Mouse (Mus musculus) liver, postnatal 0 days (tissue): ENCODE measurements around the gene Senp7. TPM values are rescaled to one million over a fixed set of nuclear protein-coding genes. Genes with fewer than 3 reads are reported as not detected.

ENCODE experiments used
- ATAC-seq: fragments of 200-750 bp; cut with Nextera tagmentation; 2 replicates; pipeline ENCODE4 v1.8.0; 2017; ENCODE audit warnings: mild to moderate bottlenecking, moderate library complexity
- DNase-seq: peaks from one replicate; pipeline ENCODE4 v3.0.0-alpha.2; 2016
- H3K27ac ChIP-seq: fragments of 300-500 bp; sonication (generic); 2 replicates; pipeline ENCODE4 v1.5.1; 2014; ENCODE audit warnings: antibody characterized with exemption, moderate library complexity, mild to moderate bottlenecking, low read depth
- H3K27me3 ChIP-seq: fragments of 300-500 bp; sonication (generic); 2 replicates; pipeline ENCODE4 v1.6.1; 2014; ENCODE audit warnings: low read length, control low read depth, mixed read lengths; ENCODE audit not compliant: insufficient read depth
- H3K36me3 ChIP-seq: fragments of 300-500 bp; sonication (generic); replicated peaks from 2 replicates; pipeline ENCODE4 v1.6.1; 2014; ENCODE audit warnings: mild to moderate bottlenecking, control low read depth, low read length, moderate library complexity, mixed read lengths; ENCODE audit not compliant: insufficient read depth
- H3K4me1 ChIP-seq: fragments of 300-500 bp; sonication (generic); 2 replicates; pipeline ENCODE4 v1.6.1; 2014; ENCODE audit warnings: antibody characterized with exemption, mild to moderate bottlenecking, control low read depth; ENCODE audit not compliant: insufficient read depth
- H3K4me2 ChIP-seq: fragments of 300-500 bp; sonication (generic); 2 replicates; pipeline ENCODE4 v1.6.1; 2014; ENCODE audit warnings: low read depth, mild to moderate bottlenecking, low read length, moderate library complexity, mixed read lengths
- H3K4me3 ChIP-seq: fragments of 300-500 bp; sonication (generic); 2 replicates; pipeline ENCODE4 v1.5.1; 2014; ENCODE audit warnings: low read depth, low read length
- H3K9ac ChIP-seq: fragments of 300-500 bp; sonication (generic); replicated peaks from 2 replicates; pipeline ENCODE4 v1.6.1; 2014; ENCODE audit warnings: mild to moderate bottlenecking, moderate library complexity
- H3K9me3 ChIP-seq: fragments of 300-500 bp; sonication (generic); 2 replicates; pipeline ENCODE4 v1.6.1; 2016; ENCODE audit warnings: mild to moderate bottlenecking, control low read depth, low read length, mixed read lengths
- CTCF ChIP-seq: sonication (generic); IDR thresholded peaks from 2 replicates; pipeline ENCODE4 v1.5.1; 2016; ENCODE audit warnings: antibody characterized with exemption, low read depth
- EP300 ChIP-seq: IDR thresholded peaks from 2 replicates; pipeline ENCODE4 v1.6.1; 2016; ENCODE audit warnings: antibody characterized with exemption, low read depth, mild to moderate bottlenecking
- WGBS: fragments of 180-500 bp; shearing (Covaris S2); extraction: QIAGEN DNeasy Blood & Tissue Kit; methylation state at CpG from one replicate; pipeline ENCODE4 v1.1.7; 2014; ENCODE audit not compliant: insufficient replicate concordance; 5-methylcytosine and 5-hydroxymethylcytosine counted together
- polyA plus RNA-seq: library from polyadenylated mRNA; unstranded; fragments of >200 nt; fragmentation: Nextera tagmentation; extraction: Ambion mirVana; gene quantifications from 2 replicates; pipeline ENCODE4 v1.2.1, GENCODE M21; 2015

The Senp7 gene
- polyA plus RNA-seq, 1 experiment from 2014 or later = 10.6 TPM

DNA sequence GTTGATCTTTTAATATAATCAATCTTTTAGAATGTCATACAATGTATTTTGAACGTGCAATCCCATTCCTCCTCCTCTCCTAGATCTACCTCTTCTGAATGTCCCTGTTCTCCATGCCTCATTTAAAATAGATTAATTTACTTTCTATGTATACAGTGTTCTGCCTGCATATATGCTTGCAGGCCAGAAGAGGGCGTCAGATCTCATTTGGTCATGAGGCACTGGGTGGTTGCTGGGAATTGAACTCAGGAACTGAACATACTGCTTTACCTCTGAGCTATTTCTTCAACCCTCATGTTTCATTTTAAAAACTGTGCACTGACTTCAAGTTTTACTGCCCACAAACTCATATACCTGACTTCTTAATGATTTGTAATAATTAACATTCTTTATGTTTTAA is 99.5 kb downstream of the Senp7 start:
- H3K27ac ChIP-seq = no peak overlapping the region
- no peak overlapping the region for H3K4me3 ChIP-seq
- H3K27me3 ChIP-seq = no peaks in the 10 kb centered on the region
- TF ChIP-seq CTCF = peak; percentile 36
- TF ChIP-seq EP300 = no peak
- H3K9me3 ChIP-seq = no peaks in the 10 kb centered on the region
- H3K4me2 ChIP-seq = no peak overlapping the region
- H3K9ac ChIP-seq = no peak overlapping the region
- 50% methylated on average over 2 of the region's 2 CpGs for WGBS
- no peaks in the 10 kb centered on the region for H3K36me3 ChIP-seq
- no peak for ATAC-seq
- no peaks in the 10 kb centered on the region for H3K4me1 ChIP-seq
- no peak for DNase-seq

GRCm38 (mm10) chr16:56163466-56163865 is 115.3 kb downstream of the Senp7 start:
- DNase-seq (no peak), ATAC-seq (no peak)
- WGBS = 89% methylated on average over 7 of the region's 7 CpGs
- no peak for TF ChIP-seq EP300
- no peak for TF ChIP-seq CTCF
- Histone ChIP-seq H3K4me3 (no peak overlapping the region), H3K4me2 (no peak overlapping the region), H3K36me3 (peaks cover 3% of the 10 kb centered on the region; the same call in 1 of the 2 replicates), H3K27ac (no peak overlapping the region), H3K27me3 (no peaks in the 10 kb centered on the region), H3K9ac (no peak overlapping the region), H3K9me3 (no peaks in the 10 kb centered on the region), H3K4me1 (no peaks in the 10 kb centered on the region)

DNA sequence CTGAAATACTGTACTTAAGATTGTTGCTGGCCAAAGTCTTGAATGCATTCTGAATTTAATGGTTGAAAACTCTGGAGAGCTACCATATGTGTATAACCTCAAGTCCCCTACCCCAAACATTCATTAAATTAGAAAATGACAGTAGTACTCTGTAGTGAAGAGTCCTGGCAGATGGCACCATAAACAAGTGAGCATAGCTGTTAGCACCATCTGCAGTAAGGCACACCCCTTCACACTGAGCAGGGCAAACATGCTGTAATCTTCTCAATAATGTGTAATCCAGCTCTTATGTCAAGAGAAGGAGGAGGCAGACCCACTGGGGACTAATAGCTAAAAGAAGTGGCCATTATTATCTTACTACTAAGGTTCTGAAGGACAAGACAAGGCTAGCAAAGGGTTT is 122.1 kb downstream of the Senp7 start:
- Histone ChIP-seq H3K9me3 (no peaks in the 10 kb centered on the region), H3K4me3 (no peak overlapping the region), H3K9ac (no peak overlapping the region), H3K36me3 (peaks cover 11% of the 10 kb centered on the region), H3K27ac (no peak overlapping the region), H3K4me2 (no peak overlapping the region), H3K4me1 (no peaks in the 10 kb centered on the region), H3K27me3 (no peaks in the 10 kb centered on the region)
- ATAC-seq = no peak
- TF ChIP-seq EP300 = no peak
- TF ChIP-seq CTCF = no peak
- DNase-seq = no peak

DNA sequence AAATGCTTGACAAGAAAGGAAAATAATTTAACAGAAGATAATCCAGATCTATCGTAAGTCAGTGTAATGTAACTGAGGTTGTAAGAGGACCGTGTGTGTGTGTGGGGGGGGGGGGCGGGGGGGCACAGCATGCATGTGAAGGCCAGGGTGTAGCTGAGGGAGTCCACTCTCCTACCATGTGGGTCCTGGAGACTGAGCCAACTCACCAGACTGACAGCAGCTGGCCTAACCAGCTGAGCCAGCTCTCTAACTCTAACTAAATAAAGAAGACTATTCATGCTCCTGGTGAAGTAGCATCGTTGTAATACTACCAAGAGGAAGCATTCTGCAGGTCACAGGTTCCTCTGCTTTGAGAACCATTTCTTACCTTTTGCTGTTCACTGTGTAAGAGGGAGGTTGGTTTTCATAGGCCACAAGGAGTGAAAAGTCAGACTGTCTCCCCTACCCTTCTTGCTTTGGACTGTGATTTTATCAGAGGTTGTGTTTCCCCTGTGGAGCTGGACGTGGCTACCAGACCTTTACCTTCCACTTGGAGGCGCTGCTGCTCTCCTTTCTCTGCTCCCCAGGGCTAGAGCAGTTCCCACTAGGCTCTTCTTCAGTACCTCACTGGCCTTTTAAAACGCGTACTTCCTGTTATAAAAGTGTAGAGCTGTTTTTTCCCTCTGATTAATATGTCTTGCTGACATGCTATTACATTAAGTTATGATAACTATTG is 127.9 kb downstream of the Senp7 start:
- WGBS = 71% methylated on average over 8 of the region's 8 CpGs
- DNase-seq = peak; percentile 20

GRCm38 (mm10) chr16:56186863-56187262 is 138.7 kb downstream of the Senp7 start:
- peaks cover 17% of the 10 kb centered on the region for H3K36me3 ChIP-seq
- DNase-seq (peak; percentile 20), ATAC-seq (peak; percentile 87)
- 66% methylated on average over 4 of the region's 4 CpGs for WGBS
- H3K9me3 ChIP-seq = no peaks in the 10 kb centered on the region
- no peak overlapping the region for H3K4me2 ChIP-seq
- no peak overlapping the region for H3K4me3 ChIP-seq
- no peaks in the 10 kb centered on the region for H3K27me3 ChIP-seq
- H3K4me1 ChIP-seq = no peaks in the 10 kb centered on the region
- H3K27ac ChIP-seq = no peak overlapping the region
- no peak overlapping the region for H3K9ac ChIP-seq
- TF ChIP-seq EP300 = no peak
- TF ChIP-seq CTCF = no peak

More for the DNA sequence above, 127.9 kb downstream of the Senp7 start:
- H3K27ac ChIP-seq = no peak overlapping the region
- ATAC-seq = no peak
- peaks cover 23% of the 10 kb centered on the region for H3K36me3 ChIP-seq
- H3K4me3 ChIP-seq = no peak overlapping the region
- no peak overlapping the region for H3K4me2 ChIP-seq
- no peak for TF ChIP-seq EP300
- TF ChIP-seq CTCF = peak; percentile 53
- H3K9me3 ChIP-seq = no peaks in the 10 kb centered on the region
- no peak overlapping the region for H3K9ac ChIP-seq
- H3K27me3 ChIP-seq = no peaks in the 10 kb centered on the region
- H3K4me1 ChIP-seq = no peaks in the 10 kb centered on the region

DNA sequence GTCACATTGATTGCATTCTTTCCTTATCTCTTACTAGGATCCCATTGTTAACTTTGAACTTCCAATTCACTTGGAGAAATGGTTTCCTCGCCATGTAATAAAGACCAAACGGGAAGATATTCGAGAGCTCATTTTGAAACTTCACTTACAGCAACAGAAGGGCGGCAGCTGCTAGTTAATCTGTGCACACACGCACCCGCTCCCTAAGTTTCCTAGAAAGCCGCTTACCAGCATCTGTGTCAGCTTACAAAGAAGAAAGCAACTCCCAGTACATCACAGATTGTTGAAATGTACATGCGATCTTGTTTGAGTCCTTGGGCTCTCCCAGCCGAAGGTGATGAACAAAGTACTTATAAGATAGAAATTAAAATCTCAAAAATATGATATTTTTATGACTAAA is 140.1 kb downstream of the Senp7 start:
- Histone ChIP-seq H3K36me3 (peaks cover 13% of the 10 kb centered on the region), H3K4me1 (no peaks in the 10 kb centered on the region), H3K4me3 (no peak overlapping the region), H3K9me3 (no peaks in the 10 kb centered on the region), H3K27me3 (no peaks in the 10 kb centered on the region), H3K4me2 (no peak overlapping the region), H3K27ac (no peak overlapping the region), H3K9ac (no peak overlapping the region)
- no peak for DNase-seq
- no peak for ATAC-seq
- no peak for TF ChIP-seq EP300
- TF ChIP-seq CTCF = no peak
- 88% methylated on average over 9 of the region's 9 CpGs for WGBS
